ENCODE assay signal across 14 mouse cellular contexts in genomic region chr14:76281867-76282266, GRCm38 (mm10).
DNase-seq lines count a peak whose midpoint lies in the region; ATAC-seq and TF ChIP-seq lines count a peak whose summit lies in the region.
"Had no signal": no experiment of that assay in that cellular context is flagged by ENCODE, and none has a peak within 500 bp of the region (broad histone marks: within the 10 kb centered on the region; RNA-seq: fewer than 3 reads in every experiment).

No protein-coding gene starts in this region.

- 45% methylated on average over 5 of the region's 5 CpGs for WGBS in midbrain, embryonic 10.5 days
- WGBS in midbrain, postnatal 0 days, result 27% methylated on average over 5 of the region's 5 CpGs
- 29% methylated on average over 5 of the region's 5 CpGs for WGBS in hindbrain, embryonic 16.5 days
- WGBS in stomach, embryonic 15.5 days, result 22% methylated on average over 5 of the region's 5 CpGs
- 79% methylated on average over 5 of the region's 5 CpGs for WGBS in thymus, adult 2 months

- peak; percentile 25 for DNase-seq in gastrocnemius, adult 18-20 months (ENCODE audit: low spot score)
- DNase-seq in gastrocnemius, postnatal 36 days, result no peak
- DNase-seq in midbrain, embryonic 10.5 days (ENCODE audit: low spot score), result peak; percentile 54
- DNase-seq in midbrain, postnatal 0 days (ENCODE audit: low spot score), result no peak
- no peak for DNase-seq in cerebellum, postnatal 36 days
- DNase-seq in thymus, adult 2 months, result no peak
- DNase-seq: cerebellum, postnatal 14 days; gastrocnemius, postnatal 14 days; liver, postnatal 0 days; thymus, adult 18-20 months had no signal

- ATAC-seq in midbrain, postnatal 0 days (ENCODE audit: low FRiP score), result no peak
- ATAC-seq in hindbrain, embryonic 16.5 days, result 0 out of 2 replicates have a peak, but pooled peaks have one; percentile 45
- 0 out of 2 replicates have a peak, but pooled peaks have one; percentile 43 for ATAC-seq in stomach, embryonic 15.5 days (ENCODE audit: insufficient read depth, low FRiP score, low read depth)
- ATAC-seq: intestine, embryonic 16.5 days; liver, postnatal 0 days had no signal

- H3K36me3 ChIP-seq in midbrain, embryonic 10.5 days, result no peaks in the 10 kb centered on the region
- H3K36me3 ChIP-seq in midbrain, postnatal 0 days (ENCODE audit: insufficient read depth, low read length), result no peaks in the 10 kb centered on the region
- H3K36me3 ChIP-seq in hindbrain, embryonic 16.5 days (ENCODE audit: control insufficient read depth, insufficient read depth, low read length), result no peaks in the 10 kb centered on the region
- no peaks in the 10 kb centered on the region for H3K36me3 ChIP-seq in stomach, embryonic 15.5 days
- no peaks in the 10 kb centered on the region for H3K36me3 ChIP-seq in thymus, adult 2 months (ENCODE audit: control insufficient read depth, insufficient read depth, low read length)

- H3K9me3 ChIP-seq in midbrain, embryonic 10.5 days (replicated peaks), result peaks cover 5% of the 10 kb centered on the region; the same call in 1 of the 2 replicates
- H3K9me3 ChIP-seq in midbrain, postnatal 0 days (ENCODE audit: low read length), result no peaks in the 10 kb centered on the region
- no peaks in the 10 kb centered on the region for H3K9me3 ChIP-seq in hindbrain, embryonic 16.5 days (ENCODE audit: control insufficient read depth, low read length)
- H3K9me3 ChIP-seq in stomach, embryonic 15.5 days, result no peaks in the 10 kb centered on the region

- no peaks in the 10 kb centered on the region for H3K27me3 ChIP-seq in midbrain, embryonic 10.5 days (ENCODE audit: low read depth, poor library complexity, severe bottlenecking)
- H3K27me3 ChIP-seq in midbrain, postnatal 0 days (ENCODE audit: insufficient read depth, low read length), result no peaks in the 10 kb centered on the region
- no peaks in the 10 kb centered on the region for H3K27me3 ChIP-seq in hindbrain, embryonic 16.5 days (replicated peaks; ENCODE audit: control insufficient read depth, insufficient read depth, low read length)
- H3K27me3 ChIP-seq in stomach, embryonic 15.5 days (replicated peaks), result no peaks in the 10 kb centered on the region
- no peaks in the 10 kb centered on the region for H3K27me3 ChIP-seq in thymus, adult 2 months (ENCODE audit: control insufficient read depth, insufficient read depth, low read length)

- H3K9ac ChIP-seq in midbrain, postnatal 0 days (replicated peaks; ENCODE audit: low read length, poor library complexity, severe bottlenecking), result no peak overlapping the region
- H3K9ac ChIP-seq in hindbrain, embryonic 16.5 days (ENCODE audit: low read depth, low read length), result no peak overlapping the region
- H3K9ac ChIP-seq in stomach, embryonic 15.5 days, result no peak overlapping the region
- H3K9ac ChIP-seq: liver, postnatal 0 days had no signal

- peak overlapping the region; percentile 52; the same call in 1 of the 2 replicates for H3K27ac ChIP-seq in midbrain, embryonic 10.5 days (replicated peaks)
- no peak overlapping the region for H3K27ac ChIP-seq in midbrain, postnatal 0 days (ENCODE audit: low read depth, low read length)
- no peak overlapping the region for H3K27ac ChIP-seq in hindbrain, embryonic 16.5 days (ENCODE audit: low read depth, low read length)
- no peak overlapping the region for H3K27ac ChIP-seq in stomach, embryonic 15.5 days
- H3K27ac ChIP-seq in thymus, adult 2 months (ENCODE audit: control insufficient read depth, insufficient read depth, low read length), result no peak overlapping the region

- TF ChIP-seq POLR2A in thymus, adult 2 months (IDR thresholded peaks at IDR 0.05; ENCODE audit: control insufficient read depth, extremely low read depth, insufficient read depth, low read length, poor library complexity), result no peak

- peaks cover 17% of the 10 kb centered on the region for H3K4me1 ChIP-seq in midbrain, embryonic 10.5 days
- H3K4me1 ChIP-seq in midbrain, postnatal 0 days (ENCODE audit: insufficient read depth, low read length), result no peaks in the 10 kb centered on the region
- no peaks in the 10 kb centered on the region for H3K4me1 ChIP-seq in hindbrain, embryonic 16.5 days (ENCODE audit: control insufficient read depth, insufficient read depth, low read depth, low read length)
- 0 out of 2 replicates have a peak, but pooled peaks cover 5% of the 10 kb centered on the region for H3K4me1 ChIP-seq in stomach, embryonic 15.5 days
- no peaks in the 10 kb centered on the region for H3K4me1 ChIP-seq in thymus, adult 2 months (replicated peaks; ENCODE audit: control insufficient read depth, insufficient read depth, low read length)

- no peak overlapping the region for H3K4me3 ChIP-seq in midbrain, embryonic 10.5 days
- no peak overlapping the region for H3K4me3 ChIP-seq in midbrain, postnatal 0 days (ENCODE audit: low read depth, low read length)
- no peak overlapping the region for H3K4me3 ChIP-seq in hindbrain, embryonic 16.5 days (ENCODE audit: low read length)
- H3K4me3 ChIP-seq in stomach, embryonic 15.5 days (replicated peaks), result no peak overlapping the region
- H3K4me3 ChIP-seq in thymus, adult 2 months (ENCODE audit: control insufficient read depth, insufficient read depth, low read length), result no peak overlapping the region
- H3K4me3 ChIP-seq: myocyte had no signal

- intact Hi-C loops in gastrocnemius, postnatal 36 days (cut with DNase I), result no loop called here

- H3K4me2 ChIP-seq in midbrain, postnatal 0 days (ENCODE audit: low read depth, low read length, poor library complexity, severe bottlenecking), result no peak overlapping the region
- no peak overlapping the region for H3K4me2 ChIP-seq in hindbrain, embryonic 16.5 days (ENCODE audit: low read length)
- no peak overlapping the region for H3K4me2 ChIP-seq in stomach, embryonic 15.5 days

- TF ChIP-seq CTCF in midbrain, postnatal 0 days (IDR thresholded peaks at IDR 0.05), result no peak
- TF ChIP-seq CTCF in thymus, adult 2 months (IDR thresholded peaks at IDR 0.05; ENCODE audit: borderline replicate concordance, control insufficient read depth, extremely low read depth, insufficient read depth, low read length, poor library complexity), result no peak

Comparison
In these comparisons a context has a peak if more than half of its experiments do, and no peak if none do; other contexts are left out.
1. DNase-seq: peak in gastrocnemius, adult 18-20 months (single experiment) and midbrain, embryonic 10.5 days (single experiment); none in gastrocnemius, postnatal 36 days (0 of 2), midbrain, postnatal 0 days (single experiment), cerebellum, postnatal 36 days (0 of 2) and thymus, adult 2 months (single experiment).